Mouse (Mus musculus) lung, postnatal 0 days (tissue): ENCODE measurements at regions not wholly inside any gene's neighbourhood (a gene's known extent, or its start where the extent isn't known, plus 50 kb on each side); places are given as distances from the start of the nearest gene placed in this dataset.

Experiments
- CTCF ChIP-seq: IDR thresholded peaks from 2 replicates; pipeline ENCODE4 v1.5.1; 2016; ENCODE audit warnings: antibody characterized with exemption, mild to moderate bottlenecking
- EP300 ChIP-seq: IDR thresholded peaks from 2 replicates; pipeline ENCODE4 v1.6.1; 2016; ENCODE audit warnings: antibody characterized with exemption, mild to moderate bottlenecking, control low read depth

DNA sequence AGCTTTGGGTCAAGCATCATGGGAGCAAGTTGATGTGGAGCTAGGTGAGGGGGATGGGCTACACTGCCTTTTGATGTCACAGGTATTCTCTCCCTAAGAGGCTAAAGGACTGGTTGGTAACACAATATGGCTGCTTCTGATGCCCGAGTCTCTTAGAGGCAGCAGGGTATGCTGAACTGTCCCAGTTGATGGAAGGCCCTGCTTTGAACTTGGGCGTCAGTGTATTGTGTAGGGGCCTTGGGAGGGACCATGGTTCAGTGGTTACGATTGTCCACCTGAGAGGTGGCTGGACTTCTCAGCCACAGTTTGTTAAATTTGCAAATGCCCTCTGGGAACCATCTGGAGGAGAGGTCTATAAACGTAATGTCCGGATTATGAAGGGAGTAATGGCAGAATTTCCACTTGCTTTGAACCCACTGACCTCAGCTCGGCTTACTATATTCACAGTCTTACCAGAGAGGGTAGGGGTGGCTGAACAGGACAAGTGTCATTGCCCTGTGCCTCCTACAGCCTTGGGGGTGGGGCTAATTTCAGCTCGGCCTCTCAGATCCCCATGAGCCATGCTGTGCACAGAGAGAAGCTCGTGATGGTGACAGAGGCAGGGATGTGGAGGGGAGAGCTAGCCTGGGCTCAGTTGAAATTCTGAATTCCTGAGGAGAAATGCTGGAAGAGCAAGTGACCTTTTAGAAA lies 442.6 kb upstream of the Mgmt start:
- TF ChIP-seq CTCF (no peak), EP300 (no peak)
